Mouse (Mus musculus): ENCODE data around the gene Enho. TPM values are rescaled to one million over a fixed set of nuclear protein-coding genes. Genes with fewer than 3 reads are reported as not detected.

Gene Enho
- total RNA-seq, 2 experiments from 2014 or later, result 8.9 to 9.1 TPM

Other genes starting within 250 kb of the Enho start
- 1 to 10 TPM; 5.3 to 5.8 TPM for gene Kif24, start 175.4 kb downstream of the Enho start, total RNA-seq (2021)
- 10 to 100 TPM; 31.1 to 31.7 TPM for gene Nudt2, start 175.2 kb downstream of the Enho start, total RNA-seq (2021)
- gene AI464131, start 137.2 kb downstream of the Enho start, total RNA-seq (2021), result 10 to 100 TPM; 11.1 to 12.2 TPM
- gene 1110017D15Rik, start 123.0 kb downstream of the Enho start, total RNA-seq (2021), result 1 to 10 TPM in 1 of 2 experiments, under 1 TPM in 1; 0.56 to 1.2 TPM
- 10 to 100 TPM; 31.2 to 34.6 TPM for gene Fam219a, start 70.8 kb downstream of the Enho start, total RNA-seq (2021)
- 1 to 10 TPM in 1 of 2 experiments, under 1 TPM in 1; 0.11 to 1.9 TPM for gene Dnaic1, start 70.5 kb downstream of the Enho start, total RNA-seq (2021)
- 10 to 100 TPM; 46.1 to 52.3 TPM for gene Cntfr, start 56.8 kb upstream of the Enho start, total RNA-seq (2021)
- 10 to 100 TPM; 87.9 to 89.4 TPM for gene Il11ra1, start 59.7 kb upstream of the Enho start, total RNA-seq (2021)
- gene Rpp25l, start 73.2 kb upstream of the Enho start, total RNA-seq (2021), result 10 to 100 TPM; 38.2 to 41.5 TPM
- gene Dctn3, start 82.8 kb upstream of the Enho start, total RNA-seq (2021), result 100 to 1,000 TPM in 1 of 2 experiments, 10 to 100 TPM in 1; 90.7 to 103 TPM
- gene Arid3c, start 90.8 kb upstream of the Enho start, total RNA-seq (2021), result not detected
- gene Galt, start 114.9 kb upstream of the Enho start, total RNA-seq (2021), result 10 to 100 TPM; 49.6 to 52.6 TPM
- gene Sigmar1, start 115.8 kb upstream of the Enho start, total RNA-seq (2021), result 10 to 100 TPM; 70.9 to 74.0 TPM
- 10 to 100 TPM; 36.2 to 40.5 TPM for gene Ccl27a, start 133.9 kb upstream of the Enho start, total RNA-seq (2021)